Mouse (Mus musculus) erythroid progenitor cell, adult 5-6 weeks (primary cell): Measurements from ENCODE around the gene Aoc3. TPM values are rescaled to one million over a fixed set of nuclear protein-coding genes. Genes with fewer than 3 reads are reported as not detected.
A peak's percentile ranks its signal among the peaks of the same experiment; 100 is the strongest.
"Not testable (repeated sequence)": the region's sequence is repeated elsewhere in the genome, so short reads cannot be mapped to it uniquely, and the experiment has no call there.

Experiments used
- ATAC-seq: replicated peaks from 2 replicates; pipeline ENCODE4 v1.8.0; 2016; ENCODE audit warnings: moderate number of reproducible peaks, mild to moderate bottlenecking, moderate TSS enrichment, inconsistent platforms; ENCODE audit not compliant: poor library complexity, low FRiP score, severe bottlenecking
- total RNA-seq, 2 experiments: library from RNA; stranded (forward) in 1 of 2; stranded (reverse) in 1 of 2; fragments of 150-400 nt in 1 of 2; fragments of 186-747, 209-891 nt in 1 of 2; gene quantifications; 2 replicates each; pipeline versions ENCODE4 v1.2.3 to v1.2.4; 2015 to 2017; ENCODE audit warnings: low replicate concordance in 2 of 2

Aoc3 gene
- total RNA-seq, 2 experiments from 2014 or later, result not detected

- ATAC-seq, result no peak
Observed at GRCm38 (mm10) chr11:101360651-101361113, 30.3 kb downstream of the Aoc3 start.

GRCm38 (mm10) chr11:101364531-101364931 lies 34.1 kb downstream of the Aoc3 start:
- ATAC-seq, result 0 out of 2 replicates have a peak, but pooled peaks have one; percentile 43

GRCm38 (mm10) chr11:101367326-101367935 lies 37.0 kb downstream of the Aoc3 start, which contains the start of gene G6pc:
Gene G6pc (plus strand): TSS chr11:101367561.
- ATAC-seq, result no peak

GRCm38 (mm10) chr11:101370141-101370540 lies 39.7 kb downstream of the Aoc3 start:
- ATAC-seq, result no peak

- ATAC-seq, result no peak
Observed at GRCm38 (mm10) chr11:101374421-101374938, 44.1 kb downstream of the Aoc3 start.

- ATAC-seq, result not testable (repeated sequence)
Observed at GRCm38 (mm10) chr11:101378196-101378595, 47.8 kb downstream of the Aoc3 start.

- no peak for ATAC-seq
Observed at GRCm38 (mm10) chr11:101378926-101379325, 48.5 kb downstream of the Aoc3 start.

- ATAC-seq, result 0 out of 2 replicates have a peak, but pooled peaks have one; percentile 42
Observed at GRCm38 (mm10) chr11:101381817-101382216, 51.4 kb downstream of the Aoc3 start.

Other genes starting within 250 kb of the Aoc3 start
- gene Coasy, start 248.0 kb upstream of the Aoc3 start, total RNA-seq (2015; ENCODE audit: low replicate concordance), result 2.5 and 3.8 TPM in 2 replicates
- gene Coasy, start 248.0 kb upstream of the Aoc3 start, total RNA-seq (2017; ENCODE audit: low replicate concordance), result 1.7 and 6.8 TPM in 2 replicates
- 36.0 and 43.6 TPM in 2 replicates for gene Mlx, start 243.3 kb upstream of the Aoc3 start, total RNA-seq (2015; ENCODE audit: low replicate concordance)
- 16.8 and 26.4 TPM in 2 replicates for gene Mlx, start 243.3 kb upstream of the Aoc3 start, total RNA-seq (2017; ENCODE audit: low replicate concordance)
- gene Psmc3ip, start 235.2 kb upstream of the Aoc3 start, total RNA-seq (2015; ENCODE audit: low replicate concordance), result 5.9 and 7.9 TPM in 2 replicates
- 13.2 and 29.0 TPM in 2 replicates for gene Psmc3ip, start 235.2 kb upstream of the Aoc3 start, total RNA-seq (2017; ENCODE audit: low replicate concordance)
- gene Retreg3, start 210.7 kb upstream of the Aoc3 start, total RNA-seq (2015; ENCODE audit: low replicate concordance), result 24.5 and 25.6 TPM in 2 replicates
- 38.7 and 57.9 TPM in 2 replicates for gene Retreg3, start 210.7 kb upstream of the Aoc3 start, total RNA-seq (2017; ENCODE audit: low replicate concordance)
- gene Tubg1, start 210.7 kb upstream of the Aoc3 start, total RNA-seq (2015; ENCODE audit: low replicate concordance), result 29.3 and 38.2 TPM in 2 replicates
- gene Tubg1, start 210.7 kb upstream of the Aoc3 start, total RNA-seq (2017; ENCODE audit: low replicate concordance), result 30.8 and 40.7 TPM in 2 replicates
- gene Tubg2, start 174.7 kb upstream of the Aoc3 start, total RNA-seq (2015; ENCODE audit: low replicate concordance), result not detected in 2 replicates
- gene Tubg2, start 174.7 kb upstream of the Aoc3 start, total RNA-seq (2017; ENCODE audit: low replicate concordance), result not detected in 2 replicates
- not detected in 2 replicates for gene Cntnap1, start 160.1 kb upstream of the Aoc3 start, total RNA-seq (2015; ENCODE audit: low replicate concordance)
- gene Cntnap1, start 160.1 kb upstream of the Aoc3 start, total RNA-seq (2017; ENCODE audit: low replicate concordance), result not detected in 2 replicates
- not detected in 2 replicates for gene Plekhh3, start 159.3 kb upstream of the Aoc3 start, total RNA-seq (2015; ENCODE audit: low replicate concordance)
- not detected in 2 replicates for gene Plekhh3, start 159.3 kb upstream of the Aoc3 start, total RNA-seq (2017; ENCODE audit: low replicate concordance)
- gene Ccr10, start 155.2 kb upstream of the Aoc3 start, total RNA-seq (2015; ENCODE audit: low replicate concordance), result not detected in 2 replicates
- not detected in 2 replicates for gene Ccr10, start 155.2 kb upstream of the Aoc3 start, total RNA-seq (2017; ENCODE audit: low replicate concordance)
- 32.3 and 58.4 TPM in 2 replicates for gene Ezh1, start 104.1 kb upstream of the Aoc3 start, total RNA-seq (2015; ENCODE audit: low replicate concordance)
- gene Ezh1, start 104.1 kb upstream of the Aoc3 start, total RNA-seq (2017; ENCODE audit: low replicate concordance), result 43.8 and 53.9 TPM in 2 replicates
- not detected in 2 replicates for gene Ramp2, start 84.6 kb upstream of the Aoc3 start, total RNA-seq (2015; ENCODE audit: low replicate concordance)
- not detected in 2 replicates for gene Ramp2, start 84.6 kb upstream of the Aoc3 start, total RNA-seq (2017; ENCODE audit: low replicate concordance)
- 133 and 142 TPM in 2 replicates for gene Vps25, start 76.9 kb upstream of the Aoc3 start, total RNA-seq (2015; ENCODE audit: low replicate concordance)
- gene Vps25, start 76.9 kb upstream of the Aoc3 start, total RNA-seq (2017; ENCODE audit: low replicate concordance), result 27.3 and 31.7 TPM in 2 replicates
- 0.72 and 5.9 TPM in 2 replicates for gene Wnk4, start 70.0 kb upstream of the Aoc3 start, total RNA-seq (2015; ENCODE audit: low replicate concordance)
- 2.8 and 3.1 TPM in 2 replicates for gene Wnk4, start 70.0 kb upstream of the Aoc3 start, total RNA-seq (2017; ENCODE audit: low replicate concordance)
- gene Cntd1, start 51.6 kb upstream of the Aoc3 start, total RNA-seq (2015; ENCODE audit: low replicate concordance), result 5.8 and 10.1 TPM in 2 replicates
- 11.1 and 11.6 TPM in 2 replicates for gene Cntd1, start 51.6 kb upstream of the Aoc3 start, total RNA-seq (2017; ENCODE audit: low replicate concordance)
- gene Coa3, start 51.5 kb upstream of the Aoc3 start, total RNA-seq (2015; ENCODE audit: low replicate concordance), result 19.8 and 33.1 TPM in 2 replicates
- gene Coa3, start 51.5 kb upstream of the Aoc3 start, total RNA-seq (2017; ENCODE audit: low replicate concordance), result 5.3 and 16.2 TPM in 2 replicates
- 71.4 and 72.5 TPM in 2 replicates for gene Becn1, start 28.3 kb upstream of the Aoc3 start, total RNA-seq (2015; ENCODE audit: low replicate concordance)
- gene Becn1, start 28.3 kb upstream of the Aoc3 start, total RNA-seq (2017; ENCODE audit: low replicate concordance), result 273 TPM in 2 replicates
- gene Psme3, start 14.4 kb upstream of the Aoc3 start, total RNA-seq (2015; ENCODE audit: low replicate concordance), result 425 and 456 TPM in 2 replicates
- gene Psme3, start 14.4 kb upstream of the Aoc3 start, total RNA-seq (2017; ENCODE audit: low replicate concordance), result 261 and 313 TPM in 2 replicates
- gene Aoc2, start 5.5 kb upstream of the Aoc3 start, total RNA-seq (2015; ENCODE audit: low replicate concordance), result 25.2 and 38.6 TPM in 2 replicates
- gene Aoc2, start 5.5 kb upstream of the Aoc3 start, total RNA-seq (2017; ENCODE audit: low replicate concordance), result 12.8 and 18.9 TPM in 2 replicates
- gene G6pc, start 37.0 kb downstream of the Aoc3 start, total RNA-seq (2015; ENCODE audit: low replicate concordance), result not detected in 2 replicates
- gene G6pc, start 37.0 kb downstream of the Aoc3 start, total RNA-seq (2017; ENCODE audit: low replicate concordance), result not detected in 2 replicates
- 2.1 and 20.9 TPM in 2 replicates for gene Aarsd1, start 87.0 kb downstream of the Aoc3 start, total RNA-seq (2015; ENCODE audit: low replicate concordance)
- gene Aarsd1, start 87.0 kb downstream of the Aoc3 start, total RNA-seq (2017; ENCODE audit: low replicate concordance), result 13.1 and 27.7 TPM in 2 replicates
- gene Gm27029, start 94.2 kb downstream of the Aoc3 start, total RNA-seq (2015; ENCODE audit: low replicate concordance), result 3.2 TPM in 1 of 2 replicates, not detected in the other
- not detected in 2 replicates for gene Gm27029, start 94.2 kb downstream of the Aoc3 start, total RNA-seq (2017; ENCODE audit: low replicate concordance)
- 0.42 and 1.8 TPM in 2 replicates for gene Rundc1, start 94.5 kb downstream of the Aoc3 start, total RNA-seq (2015; ENCODE audit: low replicate concordance)
- gene Rundc1, start 94.5 kb downstream of the Aoc3 start, total RNA-seq (2017; ENCODE audit: low replicate concordance), result 1.8 and 2.6 TPM in 2 replicates
- not detected in 2 replicates for gene Ptges3l, start 94.7 kb downstream of the Aoc3 start, total RNA-seq (2015; ENCODE audit: low replicate concordance)
- gene Ptges3l, start 94.7 kb downstream of the Aoc3 start, total RNA-seq (2017; ENCODE audit: low replicate concordance), result not detected in 2 replicates
- 179 and 183 TPM in 2 replicates for gene Rpl27, start 111.7 kb downstream of the Aoc3 start, total RNA-seq (2015; ENCODE audit: low replicate concordance)
- 266 and 615 TPM in 2 replicates for gene Rpl27, start 111.7 kb downstream of the Aoc3 start, total RNA-seq (2017; ENCODE audit: low replicate concordance)
- gene Ifi35, start 117.8 kb downstream of the Aoc3 start, total RNA-seq (2015; ENCODE audit: low replicate concordance), result 39.8 and 73.2 TPM in 2 replicates
- gene Ifi35, start 117.8 kb downstream of the Aoc3 start, total RNA-seq (2017; ENCODE audit: low replicate concordance), result 43.6 and 47.4 TPM in 2 replicates
- not detected in 2 replicates for gene Rnd2, start 134.4 kb downstream of the Aoc3 start, total RNA-seq (2015; ENCODE audit: low replicate concordance)
- gene Rnd2, start 134.4 kb downstream of the Aoc3 start, total RNA-seq (2017; ENCODE audit: low replicate concordance), result not detected in 2 replicates
- gene Vat1, start 135.6 kb downstream of the Aoc3 start, total RNA-seq (2015; ENCODE audit: low replicate concordance), result 9.0 and 13.4 TPM in 2 replicates
- gene Vat1, start 135.6 kb downstream of the Aoc3 start, total RNA-seq (2017; ENCODE audit: low replicate concordance), result 4.7 and 6.1 TPM in 2 replicates
- 85.1 and 137 TPM in 2 replicates for gene Brca1, start 221.3 kb downstream of the Aoc3 start, total RNA-seq (2015; ENCODE audit: low replicate concordance)
- gene Brca1, start 221.3 kb downstream of the Aoc3 start, total RNA-seq (2017; ENCODE audit: low replicate concordance), result 153 and 177 TPM in 2 replicates
- gene Nbr1, start 221.5 kb downstream of the Aoc3 start, total RNA-seq (2015; ENCODE audit: low replicate concordance), result 108 and 112 TPM in 2 replicates
- gene Nbr1, start 221.5 kb downstream of the Aoc3 start, total RNA-seq (2017; ENCODE audit: low replicate concordance), result 82.8 and 107 TPM in 2 replicates